Mouse (Mus musculus): ENCODE data around the gene Ppfibp1. TPM values are rescaled to one million over a fixed set of nuclear protein-coding genes. Genes with fewer than 3 reads are reported as not detected.

The Ppfibp1 gene
- polyA plus RNA-seq (2011; ENCODE audit: insufficient read depth, insufficient read length, low read depth, missing spikeins) = 66.1 and 66.6 TPM in 2 replicates

DNA sequence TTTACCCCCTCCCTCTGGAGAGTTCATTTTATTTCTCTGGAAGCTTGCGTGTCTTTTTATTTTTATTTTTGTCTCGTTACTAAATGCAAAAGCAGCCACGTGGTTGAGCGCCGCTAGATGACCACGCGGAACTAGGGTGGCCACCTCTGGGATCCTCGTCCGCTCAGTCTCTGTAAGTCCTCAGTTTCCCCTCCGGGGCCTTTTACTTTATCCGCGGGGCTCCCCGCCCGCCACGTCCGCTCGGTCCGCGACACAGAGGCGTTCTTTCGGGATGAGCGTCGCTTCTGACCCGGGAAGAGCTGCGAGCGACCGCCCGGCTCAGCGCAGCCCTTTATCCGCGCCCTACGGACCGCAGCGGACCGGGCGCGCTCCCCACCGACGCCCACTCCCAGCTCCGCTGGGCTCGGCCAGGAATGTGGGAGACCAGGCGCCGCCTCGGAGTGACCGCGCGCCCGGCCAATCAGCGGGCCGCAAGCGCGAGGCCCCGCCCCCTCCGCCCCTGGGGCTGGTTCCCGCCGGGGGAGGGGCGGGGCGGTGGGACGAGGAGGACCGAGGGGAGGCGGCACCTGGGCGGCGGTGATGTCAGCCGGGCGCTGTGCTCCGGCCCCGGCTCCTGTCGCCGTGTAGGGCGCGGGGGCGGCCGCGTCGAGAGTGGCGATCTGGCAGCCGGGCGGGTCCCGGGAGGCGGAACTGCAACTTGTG lies at the start of gene Ppfibp1:
Ppfibp1 (plus strand) TSS at position 530 of the 702 bp plus-strand sequence.
- no peaks in the 10 kb centered on the region for H3K27me3 ChIP-seq (ENCODE audit: control insufficient read depth, insufficient read depth, low read length, poor library complexity, severe bottlenecking)
- H3K36me3 ChIP-seq (ENCODE audit: control insufficient read depth, insufficient read depth, low read length, poor library complexity, severe bottlenecking) = no peaks in the 10 kb centered on the region
- TF ChIP-seq POLR2A (IDR thresholded peaks at IDR 0.05; ENCODE audit: insufficient read depth, low read length) = peak; percentile 29
- TF ChIP-seq EP300 (IDR thresholded peaks at IDR 0.05; ENCODE audit: insufficient read depth, low read depth, low read length) = no peak
- peak within 1 kb of the TSS; percentile 76 for H3K4me3 ChIP-seq (ENCODE audit: low read depth, low read length)
- peak within 1 kb of the TSS; percentile 57 for H3K9ac ChIP-seq (ENCODE audit: low read depth, poor library complexity, severe bottlenecking)
- H3K9me3 ChIP-seq (replicated peaks; ENCODE audit: control insufficient read depth, insufficient read depth, low read length, poor library complexity, severe bottlenecking) = no peaks in the 10 kb centered on the region
- no peak within 1 kb of the TSS for H3K27ac ChIP-seq (ENCODE audit: insufficient read depth, low read length)
- H3K4me1 ChIP-seq (ENCODE audit: control insufficient read depth, insufficient read depth, low read length) = peaks cover 3% of the 10 kb centered on the region

DNA sequence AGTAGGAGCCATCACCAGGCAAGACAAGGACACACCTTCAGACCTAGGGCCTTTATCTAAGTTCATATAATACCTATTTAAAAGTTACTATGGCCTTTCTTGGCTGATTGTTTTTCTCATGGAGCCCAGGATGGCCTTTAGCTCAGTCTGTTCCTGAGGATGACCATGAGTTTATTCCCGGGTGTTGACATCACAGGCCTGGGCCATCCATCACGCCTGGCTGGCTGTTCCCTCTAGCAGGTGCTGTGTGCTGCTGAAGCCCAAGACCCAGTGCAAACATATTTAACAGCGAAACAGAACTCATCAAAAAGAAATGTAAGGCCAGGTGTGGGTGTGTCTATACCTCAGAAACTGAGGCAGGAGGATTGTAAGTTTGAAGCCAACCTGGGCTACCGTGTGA lies 49.4 kb upstream of the Ppfibp1 start:
- no peaks in the 10 kb centered on the region for H3K4me1 ChIP-seq (ENCODE audit: control insufficient read depth, insufficient read depth, low read length)
- TF ChIP-seq CTCF (IDR thresholded peaks at IDR 0.05; ENCODE audit: low read depth, low read length) = no peak
- no peak for TF ChIP-seq POLR2A (IDR thresholded peaks at IDR 0.05; ENCODE audit: insufficient read depth, low read length)
- no peak for TF ChIP-seq EP300 (IDR thresholded peaks at IDR 0.05; ENCODE audit: insufficient read depth, low read depth, low read length)

DNA sequence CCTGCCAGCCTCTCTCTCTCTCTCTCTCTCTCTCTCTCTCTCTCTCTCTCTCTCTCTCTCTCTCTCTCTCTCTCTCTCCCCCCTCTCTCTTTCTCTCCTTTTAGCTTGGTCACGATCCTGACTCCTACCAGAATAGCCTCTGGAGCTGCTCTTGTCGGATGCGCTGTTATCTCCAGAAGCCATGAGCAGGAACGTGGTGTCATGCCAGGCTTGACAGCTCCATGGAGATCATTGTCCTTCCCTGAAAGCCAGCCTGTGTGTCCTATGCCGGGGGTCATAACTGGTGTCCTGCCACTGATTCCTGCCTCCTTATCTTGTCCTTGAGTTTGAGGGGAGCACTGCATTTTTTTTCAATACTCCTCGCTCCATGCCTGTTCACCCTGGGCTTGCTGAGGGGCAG lies 43.4 kb upstream of the Ppfibp1 start:
- Histone ChIP-seq H3K27me3 (ENCODE audit: control insufficient read depth, insufficient read depth, low read length, poor library complexity, severe bottlenecking) (no peaks in the 10 kb centered on the region), H3K9ac (ENCODE audit: low read depth, poor library complexity, severe bottlenecking) (no peak overlapping the region), H3K4me3 (ENCODE audit: low read depth, low read length) (no peak overlapping the region), H3K27ac (ENCODE audit: insufficient read depth, low read length) (no peak overlapping the region), H3K9me3 (replicated peaks; ENCODE audit: control insufficient read depth, insufficient read depth, low read length, poor library complexity, severe bottlenecking) (no peaks in the 10 kb centered on the region), H3K36me3 (ENCODE audit: control insufficient read depth, insufficient read depth, low read length, poor library complexity, severe bottlenecking) (no peaks in the 10 kb centered on the region), H3K4me1 (ENCODE audit: control insufficient read depth, insufficient read depth, low read length) (no peaks in the 10 kb centered on the region)
- no peak for TF ChIP-seq POLR2A (IDR thresholded peaks at IDR 0.05; ENCODE audit: insufficient read depth, low read length)
- TF ChIP-seq EP300 (IDR thresholded peaks at IDR 0.05; ENCODE audit: insufficient read depth, low read depth, low read length) = no peak
- TF ChIP-seq CTCF (IDR thresholded peaks at IDR 0.05; ENCODE audit: low read depth, low read length) = no peak

More for the DNA sequence above, 49.4 kb upstream of the Ppfibp1 start:
- Histone ChIP-seq H3K9me3 (replicated peaks; ENCODE audit: control insufficient read depth, insufficient read depth, low read length, poor library complexity, severe bottlenecking) (no peaks in the 10 kb centered on the region), H3K36me3 (ENCODE audit: control insufficient read depth, insufficient read depth, low read length, poor library complexity, severe bottlenecking) (no peaks in the 10 kb centered on the region), H3K27ac (ENCODE audit: insufficient read depth, low read length) (no peak overlapping the region), H3K27me3 (ENCODE audit: control insufficient read depth, insufficient read depth, low read length, poor library complexity, severe bottlenecking) (no peaks in the 10 kb centered on the region), H3K4me3 (ENCODE audit: low read depth, low read length) (no peak overlapping the region), H3K9ac (ENCODE audit: low read depth, poor library complexity, severe bottlenecking) (no peak overlapping the region)

DNA sequence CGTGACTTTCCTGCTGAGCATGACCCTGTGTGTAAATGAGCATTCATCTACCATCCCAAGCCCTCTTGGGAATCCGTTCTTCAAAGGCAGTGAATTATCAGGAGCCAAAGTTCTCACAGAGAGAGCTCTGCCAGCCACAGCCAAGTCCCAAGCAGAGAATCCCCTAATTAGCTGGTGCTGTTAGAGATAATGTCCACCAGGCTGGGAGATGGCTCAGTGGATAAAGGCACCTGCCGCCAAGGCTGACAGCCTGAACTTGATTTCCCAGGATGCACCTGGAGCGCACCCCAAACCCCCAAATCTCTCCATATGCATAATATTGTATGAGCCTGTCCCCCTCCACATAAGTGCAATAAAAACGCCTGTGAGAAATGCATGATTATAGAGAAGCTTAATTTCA lies 42.9 kb upstream of the Ppfibp1 start:
- no peaks in the 10 kb centered on the region for H3K36me3 ChIP-seq (ENCODE audit: control insufficient read depth, insufficient read depth, low read length, poor library complexity, severe bottlenecking)
- H3K27ac ChIP-seq (ENCODE audit: insufficient read depth, low read length) = no peak overlapping the region
- H3K4me1 ChIP-seq (ENCODE audit: control insufficient read depth, insufficient read depth, low read length) = no peaks in the 10 kb centered on the region
- TF ChIP-seq EP300 (IDR thresholded peaks at IDR 0.05; ENCODE audit: insufficient read depth, low read depth, low read length) (no peak), CTCF (IDR thresholded peaks at IDR 0.05; ENCODE audit: low read depth, low read length) (no peak), POLR2A (IDR thresholded peaks at IDR 0.05; ENCODE audit: insufficient read depth, low read length) (no peak)
- no peak overlapping the region for H3K4me3 ChIP-seq (ENCODE audit: low read depth, low read length)
- H3K9me3 ChIP-seq (replicated peaks; ENCODE audit: control insufficient read depth, insufficient read depth, low read length, poor library complexity, severe bottlenecking) = no peaks in the 10 kb centered on the region
- no peaks in the 10 kb centered on the region for H3K27me3 ChIP-seq (ENCODE audit: control insufficient read depth, insufficient read depth, low read length, poor library complexity, severe bottlenecking)
- no peak overlapping the region for H3K9ac ChIP-seq (ENCODE audit: low read depth, poor library complexity, severe bottlenecking)

DNA sequence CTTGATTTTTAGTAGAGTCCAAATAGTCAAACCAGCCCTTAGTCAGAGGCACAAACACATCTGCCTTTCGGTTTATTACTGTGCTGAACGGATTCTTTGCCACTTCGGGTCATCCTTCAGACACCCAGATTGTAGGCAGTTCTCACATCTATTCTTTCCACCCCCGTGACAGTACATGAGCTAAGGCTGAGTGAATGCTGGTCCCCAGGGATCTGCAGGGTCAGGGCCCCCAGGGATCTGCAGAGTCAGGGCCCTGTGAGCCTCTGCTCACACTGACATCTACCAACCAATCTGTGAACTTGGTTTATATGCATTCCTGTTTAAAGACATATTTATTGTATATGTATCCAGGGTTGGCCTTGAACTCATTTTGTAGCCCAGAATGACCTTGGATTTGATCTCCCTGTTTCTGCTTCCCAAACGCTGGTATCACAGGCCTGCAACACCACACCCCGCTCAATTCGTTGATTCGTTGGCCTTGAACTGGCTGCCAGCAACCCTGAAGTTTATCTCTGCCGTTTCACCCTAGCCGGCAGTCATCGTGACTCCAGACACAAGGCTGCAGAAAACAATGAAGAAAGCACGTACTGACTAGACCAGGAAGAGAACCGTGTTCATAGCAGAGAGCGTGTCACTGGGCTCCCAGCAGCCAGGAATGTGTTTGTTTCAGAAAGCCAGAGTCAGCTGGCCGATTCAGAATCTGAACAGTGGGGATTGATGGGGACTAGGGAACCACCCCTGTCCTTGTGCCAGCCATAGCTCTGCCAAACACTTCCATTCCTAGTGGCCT lies 42.1 kb upstream of the Ppfibp1 start:
- Histone ChIP-seq H3K4me3 (ENCODE audit: low read depth, low read length) (no peak overlapping the region), H3K27ac (ENCODE audit: insufficient read depth, low read length) (no peak overlapping the region), H3K27me3 (ENCODE audit: control insufficient read depth, insufficient read depth, low read length, poor library complexity, severe bottlenecking) (no peaks in the 10 kb centered on the region), H3K9me3 (replicated peaks; ENCODE audit: control insufficient read depth, insufficient read depth, low read length, poor library complexity, severe bottlenecking) (no peaks in the 10 kb centered on the region), H3K9ac (ENCODE audit: low read depth, poor library complexity, severe bottlenecking) (no peak overlapping the region), H3K36me3 (ENCODE audit: control insufficient read depth, insufficient read depth, low read length, poor library complexity, severe bottlenecking) (no peaks in the 10 kb centered on the region), H3K4me1 (ENCODE audit: control insufficient read depth, insufficient read depth, low read length) (no peaks in the 10 kb centered on the region)
- no peak for TF ChIP-seq CTCF (IDR thresholded peaks at IDR 0.05; ENCODE audit: low read depth, low read length)
- no peak for TF ChIP-seq EP300 (IDR thresholded peaks at IDR 0.05; ENCODE audit: insufficient read depth, low read depth, low read length)
- TF ChIP-seq POLR2A (IDR thresholded peaks at IDR 0.05; ENCODE audit: insufficient read depth, low read length) = no peak

DNA sequence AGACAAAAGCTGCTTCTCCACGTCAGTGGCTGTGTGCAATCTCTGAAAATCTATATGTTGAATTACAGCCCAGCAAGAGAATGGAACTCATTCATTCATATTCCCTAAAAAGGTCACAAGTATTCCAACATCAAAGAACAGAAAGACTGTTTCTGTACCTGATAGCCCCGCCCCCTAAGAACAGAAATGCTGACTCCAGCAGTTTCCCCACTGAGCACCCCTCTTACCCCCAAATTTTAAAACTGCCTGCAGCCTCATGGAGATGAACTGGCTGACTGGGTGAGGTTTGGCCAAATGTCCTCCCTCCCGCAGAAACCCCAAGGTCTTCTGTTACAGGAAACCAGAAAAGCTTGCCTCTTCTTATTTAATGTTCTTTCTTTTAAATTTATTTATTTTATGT lies 40.9 kb upstream of the Ppfibp1 start:
- Histone ChIP-seq H3K27ac (ENCODE audit: insufficient read depth, low read length) (no peak overlapping the region), H3K9me3 (replicated peaks; ENCODE audit: control insufficient read depth, insufficient read depth, low read length, poor library complexity, severe bottlenecking) (no peaks in the 10 kb centered on the region), H3K27me3 (ENCODE audit: control insufficient read depth, insufficient read depth, low read length, poor library complexity, severe bottlenecking) (no peaks in the 10 kb centered on the region), H3K9ac (ENCODE audit: low read depth, poor library complexity, severe bottlenecking) (no peak overlapping the region), H3K4me3 (ENCODE audit: low read depth, low read length) (no peak overlapping the region), H3K4me1 (ENCODE audit: control insufficient read depth, insufficient read depth, low read length) (no peaks in the 10 kb centered on the region), H3K36me3 (ENCODE audit: control insufficient read depth, insufficient read depth, low read length, poor library complexity, severe bottlenecking) (no peaks in the 10 kb centered on the region)
- TF ChIP-seq POLR2A (IDR thresholded peaks at IDR 0.05; ENCODE audit: insufficient read depth, low read length) (no peak), EP300 (IDR thresholded peaks at IDR 0.05; ENCODE audit: insufficient read depth, low read depth, low read length) (no peak), CTCF (IDR thresholded peaks at IDR 0.05; ENCODE audit: low read depth, low read length) (no peak)
